Mouse (Mus musculus) brain, embryonic 14.5 days (tissue): ENCODE results near the gene Elovl7.

Experiments
- CTCF ChIP-seq: fragments of 200-500 bp; IDR thresholded peaks from 2 replicates; pipeline ENCODE4 v1.5.1; 2012; ENCODE audit warnings: inconsistent platforms, mild to moderate bottlenecking, moderate library complexity, borderline replicate concordance; ENCODE audit not compliant: insufficient read depth, insufficient read length; ENCODE audit errors: extremely low read depth
- POLR2A ChIP-seq: fragments of 200-500 bp; IDR thresholded peaks from 2 replicates; pipeline ENCODE4 v1.6.1; 2012; ENCODE audit warnings: mild to moderate bottlenecking, inconsistent platforms, borderline replicate concordance; ENCODE audit not compliant: poor library complexity, insufficient read depth, insufficient read length, severe bottlenecking; ENCODE audit errors: extremely low read depth

- TF ChIP-seq CTCF = no peak
- no peak for TF ChIP-seq POLR2A
Observed at GRCm38 (mm10) chr13:108323866-108324829, 109.9 kb downstream of the Elovl7 start.
